In the genomic region with DNA sequence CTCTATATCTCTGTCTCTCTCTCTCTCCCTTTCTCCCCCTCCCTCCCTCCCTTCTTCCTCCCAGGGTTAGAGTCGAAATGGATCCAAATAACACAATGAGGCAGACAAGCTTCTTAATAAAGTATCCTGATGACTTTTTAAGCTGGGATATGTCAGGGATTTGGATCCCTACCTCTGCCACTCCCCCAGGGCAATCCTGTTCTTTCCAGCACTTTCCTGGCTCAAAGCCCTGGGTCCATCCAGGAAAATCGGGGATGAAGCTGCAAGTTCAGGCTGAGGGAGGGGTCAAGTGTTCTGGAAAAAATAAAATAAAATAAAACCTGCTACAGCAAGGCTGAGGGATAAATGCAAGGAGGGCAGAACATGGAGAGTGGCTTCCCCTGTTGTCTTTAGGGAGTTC, we compare ENCODE assay signal across 12 mouse cellular contexts. TPM values are rescaled to one million over a fixed set of nuclear protein-coding genes. Genes with fewer than 3 reads are reported as not detected.
A peak's percentile ranks its signal among the peaks of the same experiment; 100 is the strongest.
DNase-seq lines count a peak whose midpoint lies in the region; ATAC-seq lines count a peak whose summit lies in the region.
"Had no signal": no experiment of that assay in that cellular context is flagged by ENCODE, and none has a peak within 500 bp of the region (broad histone marks: within the 10 kb centered on the region; RNA-seq: fewer than 3 reads in every experiment).

No protein-coding gene starts in this region.

- H3K27ac ChIP-seq in embryonic facial prominence, embryonic 10.5 days (replicated peaks): peak overlapping the region; percentile 69
- peak overlapping the region; percentile 81 for H3K27ac ChIP-seq in embryonic facial prominence, embryonic 15.5 days (replicated peaks)
- peak overlapping the region; percentile 67 for H3K27ac ChIP-seq in heart, embryonic 16.5 days (ENCODE audit: low read length)
- H3K27ac ChIP-seq in limb, embryonic 15.5 days: peak overlapping the region; percentile 80
- H3K27ac ChIP-seq in liver, embryonic 12.5 days: no peak overlapping the region

- DNase-seq in embryonic facial prominence, embryonic 10.5 days (ENCODE audit: low spot score): no peak
- DNase-seq in thymus, postnatal 10 days (ENCODE audit: low spot score in 2 of 2): no peak
- DNase-seq in left cerebral cortex, adult 8-10 months (ENCODE audit: low spot score in 2 of 2): no peak
- DNase-seq: adrenal gland, postnatal 36 days; cerebellum, adult 8-10 months had no signal

- H3K27me3 ChIP-seq in embryonic facial prominence, embryonic 10.5 days (replicated peaks; ENCODE audit: low read depth, poor library complexity, severe bottlenecking): no peaks in the 10 kb centered on the region
- H3K27me3 ChIP-seq in embryonic facial prominence, embryonic 15.5 days: no peaks in the 10 kb centered on the region
- H3K27me3 ChIP-seq in heart, embryonic 16.5 days (ENCODE audit: control insufficient read depth, insufficient read depth, low read length): no peaks in the 10 kb centered on the region
- no peaks in the 10 kb centered on the region for H3K27me3 ChIP-seq in limb, embryonic 15.5 days
- H3K27me3 ChIP-seq in liver, embryonic 12.5 days (replicated peaks): no peaks in the 10 kb centered on the region
- H3K27me3 ChIP-seq: hindbrain, embryonic 15.5 days; neural tube, embryonic 13.5 days had no signal

- H3K4me1 ChIP-seq in embryonic facial prominence, embryonic 10.5 days: peaks cover 18% of the 10 kb centered on the region
- H3K4me1 ChIP-seq in embryonic facial prominence, embryonic 15.5 days: peaks cover 27% of the 10 kb centered on the region
- H3K4me1 ChIP-seq in heart, embryonic 16.5 days (ENCODE audit: control insufficient read depth, insufficient read depth, low read length): peaks cover 27% of the 10 kb centered on the region
- H3K4me1 ChIP-seq in limb, embryonic 15.5 days: peaks cover 33% of the 10 kb centered on the region
- H3K4me1 ChIP-seq in liver, embryonic 12.5 days: no peaks in the 10 kb centered on the region

- H3K9ac ChIP-seq in embryonic facial prominence, embryonic 15.5 days: no peak overlapping the region
- H3K9ac ChIP-seq in heart, embryonic 16.5 days (ENCODE audit: low read length): no peak overlapping the region
- no peak overlapping the region for H3K9ac ChIP-seq in limb, embryonic 15.5 days
- no peak overlapping the region for H3K9ac ChIP-seq in liver, embryonic 12.5 days
- H3K9ac ChIP-seq: hindbrain, embryonic 15.5 days; neural tube, embryonic 13.5 days had no signal

- ATAC-seq in embryonic facial prominence, embryonic 15.5 days (ENCODE audit: insufficient number of reproducible peaks, low FRiP score, low TSS enrichment, low read depth): no peak
- 0 out of 2 replicates have a peak, but pooled peaks have one; percentile 30 for ATAC-seq in heart, embryonic 16.5 days (replicated peaks; ENCODE audit: extremely low read depth, insufficient read depth, low FRiP score)
- peak; percentile 37; the same call in 1 of the 2 replicates for ATAC-seq in limb, embryonic 15.5 days (ENCODE audit: insufficient number of reproducible peaks, low FRiP score, low TSS enrichment, low read depth)
- ATAC-seq in frontal cortex, adult (ENCODE audit: low TSS enrichment): no peak
- ATAC-seq in liver, embryonic 12.5 days: no peak

- no peaks in the 10 kb centered on the region for H3K36me3 ChIP-seq in embryonic facial prominence, embryonic 10.5 days (replicated peaks)
- H3K36me3 ChIP-seq in embryonic facial prominence, embryonic 15.5 days: no peaks in the 10 kb centered on the region
- H3K36me3 ChIP-seq in heart, embryonic 16.5 days (ENCODE audit: control insufficient read depth, insufficient read depth): no peaks in the 10 kb centered on the region
- H3K36me3 ChIP-seq in limb, embryonic 15.5 days: no peaks in the 10 kb centered on the region
- no peaks in the 10 kb centered on the region for H3K36me3 ChIP-seq in liver, embryonic 12.5 days
- H3K36me3 ChIP-seq: hindbrain, embryonic 15.5 days; neural tube, embryonic 13.5 days had no signal

- no peak overlapping the region for H3K4me2 ChIP-seq in embryonic facial prominence, embryonic 15.5 days (replicated peaks)
- no peak overlapping the region for H3K4me2 ChIP-seq in heart, embryonic 16.5 days (ENCODE audit: low read depth, low read length)
- no peak overlapping the region for H3K4me2 ChIP-seq in limb, embryonic 15.5 days
- H3K4me2 ChIP-seq in liver, embryonic 12.5 days: no peak overlapping the region
- H3K4me2 ChIP-seq: hindbrain, embryonic 15.5 days; neural tube, embryonic 13.5 days had no signal

- H3K9me3 ChIP-seq in embryonic facial prominence, embryonic 10.5 days: 0 out of 2 replicates have a peak, but pooled peaks cover 4% of the 10 kb centered on the region
- H3K9me3 ChIP-seq in embryonic facial prominence, embryonic 15.5 days (replicated peaks): no peaks in the 10 kb centered on the region
- H3K9me3 ChIP-seq in heart, embryonic 16.5 days (replicated peaks; ENCODE audit: control insufficient read depth, low read length): peaks cover 3% of the 10 kb centered on the region; the same call in 1 of the 2 replicates
- H3K9me3 ChIP-seq in limb, embryonic 15.5 days: no peaks in the 10 kb centered on the region
- H3K9me3 ChIP-seq in liver, embryonic 12.5 days (replicated peaks): no peaks in the 10 kb centered on the region
- H3K9me3 ChIP-seq: hindbrain, embryonic 15.5 days had no signal

- H3K4me3 ChIP-seq in embryonic facial prominence, embryonic 10.5 days: no peak overlapping the region
- no peak overlapping the region for H3K4me3 ChIP-seq in embryonic facial prominence, embryonic 15.5 days (replicated peaks)
- H3K4me3 ChIP-seq in heart, embryonic 16.5 days (ENCODE audit: low read length): no peak overlapping the region
- no peak overlapping the region for H3K4me3 ChIP-seq in limb, embryonic 15.5 days
- H3K4me3 ChIP-seq in liver, embryonic 12.5 days: no peak overlapping the region
- H3K4me3 ChIP-seq: hindbrain, embryonic 15.5 days; neural tube, embryonic 13.5 days had no signal

- WGBS in embryonic facial prominence, embryonic 10.5 days: 74% methylated on average over 2 of the region's 2 CpGs
- WGBS in embryonic facial prominence, embryonic 15.5 days: 25% methylated on average over 2 of the region's 2 CpGs
- 40% methylated on average over 2 of the region's 2 CpGs for WGBS in heart, embryonic 16.5 days
- WGBS in limb, embryonic 15.5 days: 20% methylated on average over 2 of the region's 2 CpGs
- 40% methylated on average over 2 of the region's 2 CpGs for WGBS in liver, embryonic 12.5 days (ENCODE audit: insufficient replicate concordance)

RNA-seq across cellular contexts. Expression of a gene that starts 49.7 kb away (rescaled TPM):
- polyA plus RNA-seq in embryonic facial prominence, embryonic 10.5 days (2016; fragmentation: Nextera tagmentation; extraction: Ambion mirVana): 137 and 144 TPM in 2 replicates
- polyA plus RNA-seq in embryonic facial prominence, embryonic 15.5 days (2015; fragmentation: Nextera tagmentation; extraction: Ambion mirVana): 114 and 129 TPM in 2 replicates
- 89.4 and 103 TPM in 2 replicates for polyA plus RNA-seq in heart, embryonic 16.5 days (2015; fragmentation: Nextera tagmentation; extraction: Ambion mirVana)
- polyA plus RNA-seq in limb, embryonic 15.5 days (2015; fragmentation: Nextera tagmentation; extraction: Ambion mirVana): 128 TPM in 2 replicates
- total RNA-seq in left cerebral cortex, adult 8-10 months (2022): 100 to 1,000 TPM; 287 to 318 (median 316) TPM
- polyA plus RNA-seq in liver, embryonic 12.5 days (2016; fragmentation: Nextera tagmentation; extraction: Ambion mirVana): 55.4 and 56.3 TPM in 2 replicates

Comparison
In these comparisons a context has a peak if more than half of its experiments do, and no peak if none do; other contexts are left out.
1. ATAC-seq: peak in heart, embryonic 16.5 days (single experiment) and limb, embryonic 15.5 days (single experiment); none in embryonic facial prominence, embryonic 15.5 days (single experiment), frontal cortex, adult (single experiment) and liver, embryonic 12.5 days (single experiment).